Mouse (Mus musculus) liver, embryonic 14.5 days (tissue): ENCODE results near the gene Astn2. TPM values are rescaled to one million over a fixed set of nuclear protein-coding genes. Genes with fewer than 3 reads are reported as not detected.

Experiments
- ATAC-seq: fragments of 200-750 bp; cut with Nextera tagmentation; 2 replicates; pipeline ENCODE4 v1.8.0; 2017; ENCODE audit warnings: moderate number of reproducible peaks, mild to moderate bottlenecking, moderate library complexity; ENCODE audit not compliant: insufficient read depth
- DNase-seq, 3 experiments: peaks; one replicate each; pipeline ENCODE4 v3.0.0-alpha.2; 2012 to 2013; ENCODE audit warnings: low read depth in 3 of 3, low spot score in 3 of 3
- H3K27ac ChIP-seq: fragments of 300-500 bp; sonication (generic); 2 replicates; pipeline ENCODE4 v1.5.1; 2014; ENCODE audit warnings: moderate library complexity, mild to moderate bottlenecking, control low read depth, inconsistent platforms
- H3K27me3 ChIP-seq: fragments of 300-500 bp; sonication (generic); 2 replicates; pipeline ENCODE4 v1.6.1; 2014; ENCODE audit warnings: mild to moderate bottlenecking, low read length, moderate library complexity; ENCODE audit not compliant: control insufficient read depth, insufficient read depth
- H3K36me3 ChIP-seq: fragments of 300-500 bp; sonication (generic); replicated peaks from 2 replicates; pipeline ENCODE4 v1.6.1; 2014; ENCODE audit warnings: low read depth; ENCODE audit not compliant: control insufficient read depth, insufficient read depth
- H3K4me1 ChIP-seq, 2 experiments: fragments of 200-500 bp in 1 of 2; fragments of 300-500 bp in 1 of 2; sonication (generic) in 1 of 2; replicated peaks; 2 replicates each; pipeline ENCODE4 v1.6.1; 2012 to 2014; ENCODE audit warnings: antibody characterized with exemption in 1 of 2, inconsistent platforms in 1 of 2, low read length in 1 of 2; ENCODE audit not compliant: control insufficient read depth in 2 of 2, insufficient read depth in 2 of 2
- H3K4me2 ChIP-seq: fragments of 300-500 bp; sonication (generic); 2 replicates; pipeline ENCODE4 v1.6.1; 2014; ENCODE audit warnings: low read depth, mild to moderate bottlenecking, control low read depth, moderate library complexity
- H3K4me3 ChIP-seq, 2 experiments: fragments of 200-500 bp in 1 of 2; fragments of 300-500 bp in 1 of 2; sonication (generic) in 1 of 2; 2 replicates each; pipeline ENCODE4 v1.5.1; 2012 to 2014; ENCODE audit warnings: low read depth in 2 of 2, low read length in 2 of 2, mild to moderate bottlenecking in 2 of 2, control low read depth in 1 of 2, inconsistent platforms in 1 of 2, moderate library complexity in 1 of 2; ENCODE audit not compliant: insufficient read depth in 1 of 2
- H3K9ac ChIP-seq: fragments of 300-500 bp; sonication (generic); replicated peaks from 2 replicates; pipeline ENCODE4 v1.6.1; 2014; ENCODE audit warnings: mild to moderate bottlenecking, control low read depth, moderate library complexity
- H3K9me3 ChIP-seq: fragments of 300-500 bp; sonication (generic); 2 replicates; pipeline ENCODE4 v1.6.1; 2016; ENCODE audit warnings: low read length, mixed read lengths; ENCODE audit not compliant: control insufficient read depth
- CTCF ChIP-seq: IDR thresholded peaks from 2 replicates; pipeline ENCODE4 v1.5.1; 2016; ENCODE audit warnings: antibody characterized with exemption, low read depth, control low read depth
- EP300 ChIP-seq: IDR thresholded peaks from 2 replicates; pipeline ENCODE4 v1.6.1; 2016; ENCODE audit warnings: antibody characterized with exemption, low read depth
- WGBS: fragments of 180-500 bp; shearing (Covaris S2); extraction: QIAGEN DNeasy Blood & Tissue Kit; methylation state at CpG from one replicate; pipeline ENCODE4 v1.1.7; 2014; ENCODE audit not compliant: insufficient replicate concordance; 5-methylcytosine and 5-hydroxymethylcytosine counted together
- polyA plus RNA-seq, 2 experiments: library from polyadenylated mRNA; depleted of rRNA in 1 of 2; stranded (reverse) in 1 of 2; unstranded in 1 of 2; fragments of >200 nt; fragmentation: Nextera tagmentation in 1 of 2; extraction: Ambion mirVana in 1 of 2; gene quantifications; 2 replicates each; pipeline versions ENCODE4 v1.2.1 to v1.2.3; 2012 to 2014

The Astn2 gene
- polyA plus RNA-seq, 2 experiments: 0.16 TPM; not detected in 1

DNA sequence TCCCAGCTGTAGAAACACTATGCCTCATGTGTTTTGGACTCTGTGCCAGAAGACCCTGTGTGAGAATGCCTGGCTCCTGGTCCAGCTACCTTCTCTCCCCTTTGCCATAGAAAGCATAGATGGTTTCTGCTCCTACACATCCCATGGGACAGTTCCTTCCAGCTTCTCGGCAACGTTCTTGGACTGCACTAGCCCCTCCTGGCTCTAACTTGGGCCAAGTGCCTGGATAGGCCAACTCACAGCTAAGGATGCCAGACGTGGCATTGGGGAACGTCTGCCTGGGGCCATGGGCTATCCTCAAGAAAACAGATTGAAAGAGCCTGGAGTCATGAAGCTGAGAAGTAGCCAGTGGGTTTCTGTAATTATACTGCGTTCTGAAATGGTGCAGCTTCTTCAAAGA, 931.3 kb downstream of the Astn2 start:
- Histone ChIP-seq H3K27me3 (no peaks in the 10 kb centered on the region), H3K4me1 (no peaks in the 10 kb centered on the region), H3K4me2 (no peak overlapping the region), H3K9me3 (no peaks in the 10 kb centered on the region), H3K9ac (no peak overlapping the region), H3K27ac (no peak overlapping the region), H3K36me3 (no peaks in the 10 kb centered on the region), H3K4me3 (no peak overlapping the region)
- 50% methylated on average over 5 of the region's 5 CpGs for WGBS
- ATAC-seq (no peak), DNase-seq (no peak)
- no peak for TF ChIP-seq CTCF
- TF ChIP-seq EP300: no peak

DNA sequence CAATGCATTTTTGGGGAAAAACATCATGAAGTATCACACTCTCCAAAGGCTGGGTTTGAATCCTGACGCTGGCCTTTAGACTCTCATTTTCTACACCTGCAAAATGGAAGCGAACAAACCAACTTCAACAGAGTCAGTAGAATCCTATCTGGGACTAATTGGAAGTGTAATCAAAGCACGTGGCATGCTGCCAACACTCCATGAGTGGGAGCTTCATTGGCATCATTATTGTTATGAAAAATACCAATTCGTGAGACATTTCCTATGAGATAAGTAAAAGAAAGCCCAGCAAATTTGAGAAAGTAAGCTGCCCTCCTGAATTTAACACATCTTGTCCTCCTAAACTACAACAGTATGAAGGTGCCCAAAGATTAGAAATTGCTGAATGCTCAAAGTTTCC, 955.2 kb downstream of the Astn2 start:
- TF ChIP-seq EP300 (no peak), CTCF (no peak)
- Histone ChIP-seq H3K4me3 (no peak overlapping the region), H3K4me1 (no peaks in the 10 kb centered on the region), H3K4me2 (no peak overlapping the region), H3K27ac (no peak overlapping the region), H3K36me3 (no peaks in the 10 kb centered on the region), H3K27me3 (no peaks in the 10 kb centered on the region), H3K9me3 (no peaks in the 10 kb centered on the region), H3K9ac (no peak overlapping the region)
- WGBS: 49% methylated on average over 4 of the region's 4 CpGs
- ATAC-seq (no peak), DNase-seq (no peak)

DNA sequence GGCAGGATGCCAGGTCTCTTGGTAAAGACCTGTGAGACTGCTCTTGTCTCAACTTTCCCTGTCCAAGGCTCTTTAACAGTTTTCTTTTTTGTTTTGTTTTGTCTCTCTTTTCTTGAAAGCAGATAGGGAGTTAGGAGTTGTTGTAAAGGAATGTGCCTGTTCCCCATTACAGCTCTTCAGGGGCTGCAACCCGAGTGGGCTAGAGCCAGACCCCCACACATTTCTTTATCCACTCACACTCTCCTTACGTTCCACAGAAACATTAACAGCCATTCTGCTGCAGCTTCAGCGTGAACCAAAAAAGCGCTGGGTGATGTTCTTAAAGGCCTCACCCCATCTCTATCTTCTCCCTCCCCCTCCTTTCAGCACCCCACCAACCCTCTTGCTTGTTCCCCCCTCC, 962.7 kb downstream of the Astn2 start:
- ATAC-seq: no peak
- no peak for TF ChIP-seq CTCF
- no peak for TF ChIP-seq EP300
- Histone ChIP-seq H3K27ac (no peak overlapping the region), H3K27me3 (no peaks in the 10 kb centered on the region), H3K9me3 (no peaks in the 10 kb centered on the region), H3K4me2 (no peak overlapping the region), H3K4me1 (no peaks in the 10 kb centered on the region), H3K4me3 (no peak overlapping the region), H3K36me3 (no peaks in the 10 kb centered on the region), H3K9ac (no peak overlapping the region)
- 54% methylated on average over 4 of the region's 4 CpGs for WGBS
- DNase-seq: no peak

DNA sequence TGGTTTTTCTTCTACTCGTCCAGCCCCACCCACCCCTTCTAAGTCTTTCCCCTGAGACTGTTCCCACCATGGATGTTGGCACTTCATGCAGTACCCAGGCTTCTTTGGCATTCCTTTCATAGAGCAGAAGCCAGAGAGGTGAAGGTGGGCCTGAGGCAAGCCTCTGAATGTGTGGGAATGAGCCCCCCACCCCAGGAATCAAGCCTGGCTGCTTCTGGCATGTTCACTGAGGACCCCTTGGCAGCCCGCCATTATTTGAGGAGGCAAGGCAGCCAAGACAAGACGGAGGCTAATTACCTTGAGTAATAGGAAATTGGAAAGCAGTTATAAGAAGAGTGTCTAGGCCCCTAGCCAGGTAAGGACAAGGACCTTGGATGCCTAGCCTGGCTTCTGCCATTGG, 973.6 kb downstream of the Astn2 start:
- WGBS: 44% methylated on average over 3 of the region's 3 CpGs
- H3K36me3 ChIP-seq: no peaks in the 10 kb centered on the region
- TF ChIP-seq EP300 (no peak), CTCF (no peak)

DNA sequence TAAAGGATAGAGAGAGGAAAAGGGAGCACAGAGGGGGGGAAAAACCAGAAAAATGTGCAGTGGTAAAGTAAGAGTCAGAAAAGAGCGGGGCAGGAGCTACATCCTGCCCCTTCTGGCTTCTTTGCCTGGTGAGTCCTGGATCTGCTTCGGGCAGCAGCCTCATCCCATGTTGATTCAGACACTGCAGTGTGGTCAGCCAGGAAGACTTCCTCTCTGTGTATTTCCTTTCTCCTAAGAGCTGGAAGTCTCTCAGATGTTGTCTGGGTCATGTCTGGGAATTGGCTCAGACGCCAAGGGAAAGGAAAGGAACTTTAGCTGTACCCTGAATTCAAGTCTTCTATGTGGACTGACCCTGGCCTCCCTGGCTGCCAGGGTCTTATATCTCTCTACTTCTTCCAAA, 976.9 kb downstream of the Astn2 start:
- DNase-seq (no peak), ATAC-seq (no peak)
- no peaks in the 10 kb centered on the region for H3K36me3 ChIP-seq
- 27% methylated on average over 3 of the region's 3 CpGs for WGBS
- no peak overlapping the region for H3K4me3 ChIP-seq
- no peaks in the 10 kb centered on the region for H3K9me3 ChIP-seq
- H3K27ac ChIP-seq: no peak overlapping the region
- H3K4me2 ChIP-seq: no peak overlapping the region
- H3K9ac ChIP-seq: no peak overlapping the region
- no peaks in the 10 kb centered on the region for H3K27me3 ChIP-seq
- TF ChIP-seq EP300: no peak
- TF ChIP-seq CTCF: no peak
- H3K4me1 ChIP-seq: no peaks in the 10 kb centered on the region

More for the DNA sequence above, 973.6 kb downstream of the Astn2 start:
- Histone ChIP-seq H3K9me3 (no peaks in the 10 kb centered on the region), H3K4me1 (no peaks in the 10 kb centered on the region), H3K4me2 (no peak overlapping the region), H3K9ac (no peak overlapping the region), H3K27me3 (no peaks in the 10 kb centered on the region), H3K4me3 (no peak overlapping the region), H3K27ac (no peak overlapping the region)
- DNase-seq (no peak), ATAC-seq (no peak)
